Mouse (Mus musculus) brain, embryonic 14.5 days (tissue): Measurements from ENCODE around the gene Gm11564. TPM values are rescaled to one million over a fixed set of nuclear protein-coding genes. Genes with fewer than 3 reads are reported as not detected.
"Not testable (repeated sequence)": the region's sequence is repeated elsewhere in the genome, so short reads cannot be mapped to it uniquely, and the experiment has no call there.

Experiments used
- DNase-seq: peaks from one replicate; pipeline ENCODE4 v3.0.0-alpha.2; 2011; ENCODE audit warnings: low read depth
- CTCF ChIP-seq: fragments of 200-500 bp; IDR thresholded peaks from 2 replicates; pipeline ENCODE4 v1.5.1; 2012; ENCODE audit warnings: inconsistent platforms, mild to moderate bottlenecking, moderate library complexity, borderline replicate concordance; ENCODE audit not compliant: insufficient read depth, insufficient read length; ENCODE audit errors: extremely low read depth
- POLR2A ChIP-seq: fragments of 200-500 bp; IDR thresholded peaks from 2 replicates; pipeline ENCODE4 v1.6.1; 2012; ENCODE audit warnings: mild to moderate bottlenecking, inconsistent platforms, borderline replicate concordance; ENCODE audit not compliant: poor library complexity, insufficient read depth, insufficient read length, severe bottlenecking; ENCODE audit errors: extremely low read depth
- polyA plus RNA-seq: library from polyadenylated mRNA; depleted of rRNA; stranded (reverse); fragments of >200 nt; gene quantifications from 2 replicates; pipeline ENCODE4 v1.2.3, GENCODE M21; 2012; rRNA removed

Gm11564 gene
- polyA plus RNA-seq, result not detected in 2 replicates

- not testable (repeated sequence) for DNase-seq
These were observed at the start of gene Gm11564 for GRCm38 (mm10) chr11:99815566-99815965. Gene Gm11564 (minus strand): TSS chr11:99815666.

GRCm38 (mm10) chr11:99864176-99864575 lies 48.7 kb upstream of the Gm11564 start, which contains the start of gene Gm11559:
Gene Gm11559 (plus strand): TSS chr11:99864476.
- not testable (repeated sequence) for DNase-seq

- no peak for DNase-seq
- TF ChIP-seq CTCF, result no peak
- TF ChIP-seq POLR2A, result no peak
These were observed 43.3 kb upstream of the Gm11564 start for GRCm38 (mm10) chr11:99858761-99859160.

GRCm38 (mm10) chr11:99857617-99858016 lies 42.2 kb upstream of the Gm11564 start, which contains the start of gene Gm11568:
Gene Gm11568 (plus strand): TSS chr11:99857917.
- DNase-seq, result no peak
- TF ChIP-seq CTCF, result no peak
- no peak for TF ChIP-seq POLR2A

GRCm38 (mm10) chr11:99854121-99854520 lies 38.7 kb upstream of the Gm11564 start:
- DNase-seq, result peak; percentile 76
- TF ChIP-seq CTCF (peak; percentile 43; the same call in 1 of the 2 replicates), POLR2A (no peak)

- no peak for TF ChIP-seq POLR2A
- no peak for TF ChIP-seq CTCF
- no peak for DNase-seq
These were observed 36.0 kb upstream of the Gm11564 start, which contains the start of gene Krtap4-16 for GRCm38 (mm10) chr11:99851508-99851907. Gene Krtap4-16 (minus strand): TSS chr11:99851608.

GRCm38 (mm10) chr11:99846746-99847145 lies 31.3 kb upstream of the Gm11564 start:
- no peak for DNase-seq
- TF ChIP-seq CTCF (no peak), POLR2A (no peak)

GRCm38 (mm10) chr11:99842185-99842584 lies 26.7 kb upstream of the Gm11564 start:
- peak; percentile 50 for DNase-seq
- no peak for TF ChIP-seq POLR2A
- no peak for TF ChIP-seq CTCF

- DNase-seq, result no peak
- TF ChIP-seq POLR2A, result no peak
- TF ChIP-seq CTCF, result no peak
These were observed 22.5 kb upstream of the Gm11564 start, which contains the start of gene 2300003K06Rik for GRCm38 (mm10) chr11:99837966-99838365. Gene 2300003K06Rik (minus strand): TSS chr11:99838066.

- DNase-seq, result not testable (repeated sequence)
These were observed 5.7 kb downstream of the Gm11564 start, which contains the start of gene Krtap4-13 for GRCm38 (mm10) chr11:99809792-99810191. Gene Krtap4-13 (minus strand): TSS chr11:99809892.

GRCm38 (mm10) chr11:99804346-99804745 lies 11.1 kb downstream of the Gm11564 start, which contains the start of gene Gm11554:
Gene Gm11554 (minus strand): TSS chr11:99804446.
- DNase-seq, result not testable (repeated sequence)

- not testable (repeated sequence) for DNase-seq
These were observed 16.6 kb downstream of the Gm11564 start, which contains the start of gene Gm11569 for GRCm38 (mm10) chr11:99798832-99799231. Gene Gm11569 (minus strand): TSS chr11:99798932.

- no peak for TF ChIP-seq POLR2A
- no peak for TF ChIP-seq CTCF
- DNase-seq, result no peak
These were observed 22.1 kb downstream of the Gm11564 start, which contains the start of gene Gm11596 for GRCm38 (mm10) chr11:99793367-99793766. Gene Gm11596 (minus strand): TSS chr11:99793467.

GRCm38 (mm10) chr11:99784900-99785299 lies 30.6 kb downstream of the Gm11564 start, which contains the start of gene Krtap4-9:
Gene Krtap4-9 (plus strand): TSS chr11:99785200.
- not testable (repeated sequence) for DNase-seq
